Mouse (Mus musculus) layer of hippocampus, postnatal 25 days (tissue): ENCODE measurements around the gene Paqr7. TPM values are rescaled to one million over a fixed set of nuclear protein-coding genes. Genes with fewer than 3 reads are reported as not detected.

Experiments
- microRNA-seq, 2 experiments: library from miRNA; unstranded; fragments of <30 nt; microRNA quantifications; one replicate each; pipeline ENCODE4 v1.2.0; 2021
- total RNA-seq, 2 experiments: library from RNA; stranded (reverse); gene quantifications; 2 replicates each; pipeline ENCODE4 v1.2.3; 2021

Gene Paqr7
- total RNA-seq, 2 experiments from 2014 or later, result 53.2 to 66.7 TPM

Small RNA genes within 50 kb of the gene (microRNA-seq; reads per million reads assigned to microRNA genes)
- 1.00 to 1.5 reads per million in 2 experiments for gene Gm23634

Other genes starting within 250 kb of the Paqr7 start
- gene Gm30191, start 249.8 kb upstream of the Paqr7 start, total RNA-seq, result not detected
- gene Grrp1, start 242.6 kb upstream of the Paqr7 start, total RNA-seq, result 1 to 10 TPM; 3.0 to 3.9 TPM
- gene Pdik1l, start 208.8 kb upstream of the Paqr7 start, total RNA-seq, result 10 to 100 TPM; 15.2 to 16.7 TPM
- gene Trim63, start 181.6 kb upstream of the Paqr7 start, total RNA-seq, result not detected
- under 1 TPM in 1 of 2 experiments, not detected in 1; 0.12 TPM for gene Slc30a2, start 153.5 kb upstream of the Paqr7 start, total RNA-seq
- gene Extl1, start 112.8 kb upstream of the Paqr7 start, total RNA-seq, result 10 to 100 TPM; 46.8 TPM
- 1 to 10 TPM; 5.0 to 7.6 TPM for gene Pafah2, start 100.4 kb upstream of the Paqr7 start, total RNA-seq
- gene Stmn1, start 28.4 kb upstream of the Paqr7 start, total RNA-seq, result 100 to 1,000 TPM; 338 to 387 TPM
- under 1 TPM in 1 of 2 experiments, not detected in 1; 0.57 TPM for gene Aunip, start 14.3 kb downstream of the Paqr7 start, total RNA-seq
- 10 to 100 TPM; 69.5 to 72.0 TPM for gene Mtfr1l, start 38.7 kb downstream of the Paqr7 start, total RNA-seq
- 10 to 100 TPM; 15.5 to 16.5 TPM for gene Selenon, start 55.5 kb downstream of the Paqr7 start, total RNA-seq
- gene Man1c1, start 207.6 kb downstream of the Paqr7 start, total RNA-seq, result 10 to 100 TPM; 20.9 to 22.3 TPM